Mouse (Mus musculus): ENCODE measurements around the gene Grap2. TPM values are rescaled to one million over a fixed set of nuclear protein-coding genes. Genes with fewer than 3 reads are reported as not detected.

Gene Grap2
- polyA plus RNA-seq, 1 experiment from 2014 or later: 2.6 TPM

DNA sequence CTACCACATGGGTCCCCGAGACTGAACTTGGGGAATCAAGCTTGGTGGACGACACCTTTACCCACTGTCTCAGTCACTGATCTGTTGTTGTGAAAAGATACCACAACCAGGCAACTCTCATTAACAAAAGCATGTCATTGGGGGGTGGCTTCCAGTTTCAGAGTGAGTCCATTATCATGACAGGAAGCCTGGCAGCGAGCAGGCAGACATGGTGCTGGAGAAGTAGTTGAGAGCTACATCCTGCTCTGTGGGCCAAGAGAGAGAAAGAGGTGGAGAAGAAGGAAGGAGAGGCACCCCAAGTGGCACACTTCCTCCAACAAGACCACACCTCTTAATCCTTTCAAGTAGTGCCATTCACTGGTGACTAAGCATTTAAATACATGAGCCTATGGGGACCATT is 67.5 kb downstream of the Grap2 start:
- no peak for ATAC-seq (replicated peaks; ENCODE audit: insufficient number of reproducible peaks, insufficient read depth, low FRiP score, low read depth)
- Histone ChIP-seq H3K36me3 (no peaks in the 10 kb centered on the region), H3K27me3 (no peaks in the 10 kb centered on the region; the same call in none of the 2 replicates), H3K4me3 (no peak overlapping the region), H3K27ac (no peak overlapping the region), H3K9me3 (replicated peaks) (no peaks in the 10 kb centered on the region), H3K4me2 (no peak overlapping the region), H3K4me1 (replicated peaks) (peaks cover 7% of the 10 kb centered on the region), H3K9ac (no peak overlapping the region)
- WGBS: 70% methylated on average over 3 of the region's 3 CpGs

DNA sequence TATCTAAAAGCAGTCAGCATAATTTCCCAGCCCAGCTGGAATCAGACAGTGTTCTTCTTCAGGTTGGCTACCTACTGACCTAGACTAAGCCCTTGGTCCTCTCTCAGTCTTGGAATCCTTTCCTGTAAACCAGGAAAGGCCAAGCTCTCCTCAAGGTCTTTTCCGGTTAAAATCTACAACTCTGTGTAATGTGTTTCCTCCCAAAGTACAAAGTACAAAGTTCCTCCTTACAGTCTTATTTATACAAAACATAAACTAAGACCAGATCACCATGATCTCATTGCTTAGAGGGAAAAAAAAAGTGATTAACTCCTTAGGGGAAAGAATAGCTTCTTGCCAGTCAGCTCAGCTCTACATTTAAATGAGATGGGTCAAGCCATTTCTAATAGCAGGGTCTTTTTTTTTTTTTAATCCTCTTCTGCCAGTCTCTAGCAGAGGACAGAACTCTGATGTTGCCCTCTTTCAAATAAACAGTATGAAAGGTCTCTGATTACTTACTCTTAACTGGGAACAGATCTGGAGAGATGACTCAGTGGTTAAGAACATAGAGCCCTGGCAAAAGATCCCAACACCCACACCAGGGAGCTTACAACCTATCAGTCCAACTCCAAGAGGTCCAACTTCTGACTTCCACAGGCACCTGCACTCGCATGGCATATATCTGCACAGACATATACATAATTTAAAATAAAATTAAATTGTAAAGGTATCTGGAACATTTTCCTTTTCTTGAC is 69.5 kb downstream of the Grap2 start:
- Histone ChIP-seq H3K4me2 (no peak overlapping the region), H3K36me3 (no peaks in the 10 kb centered on the region), H3K4me3 (no peak overlapping the region), H3K9ac (no peak overlapping the region), H3K9me3 (replicated peaks) (no peaks in the 10 kb centered on the region), H3K4me1 (replicated peaks) (peaks cover 5% of the 10 kb centered on the region; the same call in 1 of the 2 replicates), H3K27me3 (no peaks in the 10 kb centered on the region; the same call in none of the 2 replicates), H3K27ac (no peak overlapping the region)
- 69% methylated on average over 2 of the region's 2 CpGs for WGBS
- ATAC-seq (replicated peaks; ENCODE audit: insufficient number of reproducible peaks, insufficient read depth, low FRiP score, low read depth): no peak

DNA sequence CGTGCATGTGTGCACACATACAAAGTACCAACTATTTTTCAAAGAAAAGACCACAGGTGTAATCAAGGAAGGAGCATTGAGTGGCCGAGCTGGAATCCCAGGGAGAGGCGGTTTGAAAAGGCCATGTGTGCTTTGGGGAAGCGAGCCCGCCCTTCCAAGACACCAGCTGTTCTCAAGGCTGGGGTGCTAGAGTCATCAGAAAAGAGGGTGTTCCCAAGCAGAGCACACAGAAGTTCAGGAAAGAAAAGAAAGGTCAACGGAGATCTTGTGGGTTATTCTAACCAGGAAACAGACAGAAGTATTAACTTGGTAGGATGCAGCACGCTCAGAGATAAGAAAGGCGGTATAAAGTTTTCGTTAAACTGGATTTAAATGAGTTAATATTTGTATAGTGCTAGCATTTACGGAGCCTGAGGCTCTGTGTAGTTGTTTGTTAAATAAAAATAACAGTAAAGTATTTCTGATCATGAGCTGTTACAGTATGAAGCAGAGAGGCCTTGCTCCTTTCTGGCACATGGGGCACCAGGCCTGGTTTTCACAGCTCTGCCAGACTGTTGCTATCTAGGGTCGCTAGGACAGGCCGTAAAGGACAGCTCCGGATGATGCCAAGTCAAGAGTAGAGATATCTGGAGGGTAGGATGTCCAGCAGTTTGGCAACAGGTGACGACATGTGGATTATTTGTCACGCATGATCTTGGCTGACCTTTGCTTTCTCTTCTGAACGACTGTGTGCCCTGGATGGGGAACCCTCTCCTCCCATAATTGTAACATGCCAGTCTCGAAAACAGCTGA is 72.8 kb downstream of the Grap2 start:
- no peaks in the 10 kb centered on the region for H3K36me3 ChIP-seq
- H3K27me3 ChIP-seq: no peaks in the 10 kb centered on the region; the same call in none of the 2 replicates
- ATAC-seq (replicated peaks; ENCODE audit: insufficient number of reproducible peaks, insufficient read depth, low FRiP score, low read depth): no peak
- H3K4me2 ChIP-seq: no peak overlapping the region
- no peaks in the 10 kb centered on the region for H3K9me3 ChIP-seq (replicated peaks)
- no peak overlapping the region for H3K27ac ChIP-seq
- H3K4me1 ChIP-seq (replicated peaks): no peaks in the 10 kb centered on the region
- H3K9ac ChIP-seq: no peak overlapping the region
- H3K4me3 ChIP-seq: no peak overlapping the region
- WGBS: 73% methylated on average over 17 of the region's 17 CpGs

DNA sequence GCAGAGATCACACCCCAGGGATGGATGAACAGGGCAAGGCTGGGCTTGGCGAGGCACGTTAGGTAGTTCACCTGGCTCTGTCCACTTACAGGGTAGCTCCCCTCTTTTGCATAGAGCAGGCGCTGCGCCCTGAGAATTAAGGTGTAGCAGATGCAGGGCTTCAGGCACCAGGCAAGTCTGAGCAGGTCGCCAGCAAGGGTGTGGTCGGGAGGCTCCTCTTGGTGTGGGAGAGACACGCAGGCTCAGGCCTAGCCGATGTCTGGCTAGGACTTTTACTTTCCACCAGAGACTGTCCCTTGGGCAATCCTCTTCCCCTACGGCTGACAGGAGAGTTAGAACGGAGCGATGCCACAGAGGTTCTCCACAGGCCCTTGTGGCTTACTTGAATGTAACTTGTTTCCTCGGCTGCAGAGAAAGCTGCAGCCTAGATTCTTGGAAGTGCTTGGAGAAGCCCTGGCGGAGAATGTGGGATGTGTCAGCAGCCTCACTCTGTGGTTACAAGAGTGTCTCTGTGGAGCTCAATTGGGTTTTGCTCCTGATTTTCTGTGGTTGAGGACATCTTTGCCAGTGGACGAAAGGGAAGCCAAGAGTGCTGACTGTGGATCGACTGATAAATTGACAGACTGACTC is 76.7 kb downstream of the Grap2 start:
- Histone ChIP-seq H3K27me3 (peaks cover 13% of the 10 kb centered on the region), H3K4me2 (no peak overlapping the region), H3K4me3 (no peak overlapping the region), H3K9ac (no peak overlapping the region), H3K27ac (no peak overlapping the region), H3K4me1 (replicated peaks) (no peaks in the 10 kb centered on the region), H3K36me3 (no peaks in the 10 kb centered on the region), H3K9me3 (replicated peaks) (no peaks in the 10 kb centered on the region)
- no peak for ATAC-seq (replicated peaks; ENCODE audit: insufficient number of reproducible peaks, insufficient read depth, low FRiP score, low read depth)
- 66% methylated on average over 15 of the region's 15 CpGs for WGBS

DNA sequence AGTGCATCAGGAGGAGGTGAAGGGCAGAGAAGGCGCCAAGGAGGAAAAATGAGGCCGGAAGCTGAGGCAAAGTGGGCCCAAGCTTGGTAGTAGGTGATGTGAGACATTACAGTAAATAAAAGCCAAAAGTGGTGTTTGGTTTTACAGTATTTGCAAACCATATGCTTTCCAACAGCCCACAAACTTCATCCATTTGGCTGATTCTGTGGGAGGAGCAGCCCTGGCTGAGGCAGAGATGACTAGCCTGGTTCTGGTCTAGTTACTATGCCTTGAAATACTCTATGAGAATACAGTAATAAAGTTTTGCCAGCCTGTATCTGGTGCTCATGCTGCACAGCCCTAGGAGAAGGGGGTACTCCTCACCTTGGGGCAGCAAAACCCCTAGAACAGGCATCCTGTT is 78.0 kb downstream of the Grap2 start:
- Histone ChIP-seq H3K4me2 (no peak overlapping the region), H3K9me3 (replicated peaks) (no peaks in the 10 kb centered on the region), H3K9ac (no peak overlapping the region), H3K27me3 (peaks cover 18% of the 10 kb centered on the region), H3K4me1 (replicated peaks) (no peaks in the 10 kb centered on the region), H3K4me3 (no peak overlapping the region), H3K36me3 (no peaks in the 10 kb centered on the region), H3K27ac (no peak overlapping the region)
- no peak for ATAC-seq (replicated peaks; ENCODE audit: insufficient number of reproducible peaks, insufficient read depth, low FRiP score, low read depth)
- WGBS: 82% methylated on average over 2 of the region's 2 CpGs

DNA sequence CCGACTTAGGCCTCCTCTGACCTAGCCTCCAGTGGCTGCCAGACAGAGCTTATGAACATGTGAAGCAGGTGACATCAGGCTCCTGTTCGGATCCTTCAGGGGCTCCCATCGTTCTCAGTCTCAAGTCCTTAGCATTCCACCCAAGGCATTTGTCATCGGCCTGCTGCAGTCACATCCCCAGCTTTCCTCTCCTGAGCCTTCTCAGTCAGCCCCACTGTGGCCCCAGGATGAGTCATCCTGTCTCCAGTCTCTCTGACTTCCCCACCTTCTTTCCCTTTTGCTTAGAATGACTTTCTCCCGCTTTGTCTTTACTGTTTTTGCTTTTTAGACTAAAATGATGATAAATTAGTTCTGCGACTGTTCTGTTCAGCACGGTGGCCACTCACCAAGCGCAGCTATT is 81.5 kb downstream of the Grap2 start:
- Histone ChIP-seq H3K27me3 (peaks cover 18% of the 10 kb centered on the region), H3K9ac (no peak overlapping the region), H3K27ac (no peak overlapping the region), H3K4me1 (replicated peaks) (peaks cover 3% of the 10 kb centered on the region; the same call in 1 of the 2 replicates), H3K9me3 (replicated peaks) (no peaks in the 10 kb centered on the region), H3K4me2 (no peak overlapping the region), H3K4me3 (no peak overlapping the region), H3K36me3 (no peaks in the 10 kb centered on the region)
- no peak for ATAC-seq (replicated peaks; ENCODE audit: insufficient number of reproducible peaks, insufficient read depth, low FRiP score, low read depth)
- 57% methylated on average over 8 of the region's 8 CpGs for WGBS

DNA sequence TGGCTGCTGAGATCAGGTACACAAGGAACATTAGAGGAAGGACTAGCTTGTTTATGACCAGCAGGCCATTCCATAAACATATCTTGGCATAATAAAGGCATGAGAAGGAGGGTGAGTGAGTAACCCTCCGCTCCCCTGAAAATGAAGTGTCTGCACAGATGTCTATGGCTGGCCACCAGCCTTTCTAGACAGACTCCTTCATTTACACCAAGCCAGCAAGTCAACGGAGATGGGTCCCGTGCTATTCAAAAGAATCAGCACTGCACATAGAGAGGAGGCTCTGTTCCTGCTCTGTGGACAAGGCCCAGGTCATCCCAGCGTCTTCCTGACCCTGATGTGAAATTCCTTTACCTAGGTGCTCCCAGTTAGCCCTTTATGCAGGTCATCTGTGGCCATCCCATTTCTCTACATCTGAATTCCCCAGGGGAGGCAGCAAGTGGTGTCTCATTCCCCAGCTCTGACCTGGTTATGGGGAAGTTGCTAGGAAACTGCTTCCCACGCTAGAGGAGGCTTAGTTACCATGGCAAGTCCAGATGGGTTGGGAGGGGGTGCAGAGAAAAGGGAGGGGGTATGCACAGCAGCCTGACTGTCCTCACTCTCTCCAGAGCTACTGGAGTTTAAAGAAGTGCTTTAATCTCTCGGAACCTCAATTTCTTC is 86.5 kb downstream of the Grap2 start:
- Histone ChIP-seq H3K36me3 (no peaks in the 10 kb centered on the region), H3K9ac (no peak overlapping the region), H3K27me3 (0 out of 2 replicates have a peak, but pooled peaks cover 5% of the 10 kb centered on the region), H3K4me3 (no peak overlapping the region), H3K4me1 (replicated peaks) (peaks cover 3% of the 10 kb centered on the region; the same call in 1 of the 2 replicates), H3K4me2 (no peak overlapping the region), H3K27ac (no peak overlapping the region), H3K9me3 (replicated peaks) (no peaks in the 10 kb centered on the region)
- no peak for ATAC-seq (replicated peaks; ENCODE audit: insufficient number of reproducible peaks, insufficient read depth, low FRiP score, low read depth)
- 73% methylated on average over 6 of the region's 6 CpGs for WGBS

DNA sequence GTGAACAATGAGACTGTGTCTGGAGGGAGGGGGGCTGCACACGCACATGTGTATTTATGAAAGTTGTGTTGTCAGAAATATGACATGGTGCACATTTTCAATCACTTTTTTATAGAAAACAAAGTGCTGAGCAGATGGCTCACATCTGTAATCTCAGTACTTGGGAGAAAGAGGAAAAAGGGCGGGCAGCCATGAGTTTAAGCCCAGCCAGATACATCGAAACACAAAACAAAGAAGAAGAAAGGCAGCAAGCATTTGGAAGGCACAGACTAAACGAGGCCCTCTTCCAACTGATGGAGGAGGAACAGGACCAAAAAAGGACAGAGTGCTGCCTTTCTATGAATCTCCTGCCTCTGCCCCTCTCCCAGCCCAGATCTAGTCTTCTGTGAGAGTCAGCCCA is 88.6 kb downstream of the Grap2 start:
- H3K27ac ChIP-seq: no peak overlapping the region
- no peaks in the 10 kb centered on the region for H3K36me3 ChIP-seq
- H3K9ac ChIP-seq: no peak overlapping the region
- no peak overlapping the region for H3K4me2 ChIP-seq
- ATAC-seq (replicated peaks; ENCODE audit: insufficient number of reproducible peaks, insufficient read depth, low FRiP score, low read depth): no peak
- no peaks in the 10 kb centered on the region for H3K27me3 ChIP-seq
- 47% methylated on average over 4 of the region's 4 CpGs for WGBS
- H3K9me3 ChIP-seq (replicated peaks): no peaks in the 10 kb centered on the region
- H3K4me3 ChIP-seq: no peak overlapping the region
- H3K4me1 ChIP-seq (replicated peaks): peaks cover 6% of the 10 kb centered on the region

DNA sequence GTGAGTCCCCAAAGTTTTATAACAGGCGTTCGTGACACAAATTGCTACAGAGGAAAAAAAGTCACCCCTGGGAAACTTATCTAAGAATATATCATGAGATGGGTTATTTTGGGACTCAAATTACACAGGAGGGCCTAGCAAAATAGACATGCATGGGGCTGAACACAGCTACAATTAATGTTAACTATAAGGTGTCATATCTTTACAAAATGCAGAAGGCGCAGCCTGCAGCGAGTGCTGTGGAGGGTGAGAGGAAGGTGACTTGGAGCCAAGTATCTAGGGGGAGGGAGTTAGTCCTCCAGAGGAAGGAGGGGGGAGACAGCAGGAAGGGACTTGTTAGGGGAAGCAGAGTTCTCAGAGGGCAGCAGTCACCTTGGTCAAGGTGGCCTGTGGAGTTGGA is 92.0 kb downstream of the Grap2 start:
- H3K4me2 ChIP-seq: no peak overlapping the region
- WGBS: 40% methylated on average over 4 of the region's 4 CpGs
- peaks cover 5% of the 10 kb centered on the region for H3K4me1 ChIP-seq (replicated peaks)

DNA sequence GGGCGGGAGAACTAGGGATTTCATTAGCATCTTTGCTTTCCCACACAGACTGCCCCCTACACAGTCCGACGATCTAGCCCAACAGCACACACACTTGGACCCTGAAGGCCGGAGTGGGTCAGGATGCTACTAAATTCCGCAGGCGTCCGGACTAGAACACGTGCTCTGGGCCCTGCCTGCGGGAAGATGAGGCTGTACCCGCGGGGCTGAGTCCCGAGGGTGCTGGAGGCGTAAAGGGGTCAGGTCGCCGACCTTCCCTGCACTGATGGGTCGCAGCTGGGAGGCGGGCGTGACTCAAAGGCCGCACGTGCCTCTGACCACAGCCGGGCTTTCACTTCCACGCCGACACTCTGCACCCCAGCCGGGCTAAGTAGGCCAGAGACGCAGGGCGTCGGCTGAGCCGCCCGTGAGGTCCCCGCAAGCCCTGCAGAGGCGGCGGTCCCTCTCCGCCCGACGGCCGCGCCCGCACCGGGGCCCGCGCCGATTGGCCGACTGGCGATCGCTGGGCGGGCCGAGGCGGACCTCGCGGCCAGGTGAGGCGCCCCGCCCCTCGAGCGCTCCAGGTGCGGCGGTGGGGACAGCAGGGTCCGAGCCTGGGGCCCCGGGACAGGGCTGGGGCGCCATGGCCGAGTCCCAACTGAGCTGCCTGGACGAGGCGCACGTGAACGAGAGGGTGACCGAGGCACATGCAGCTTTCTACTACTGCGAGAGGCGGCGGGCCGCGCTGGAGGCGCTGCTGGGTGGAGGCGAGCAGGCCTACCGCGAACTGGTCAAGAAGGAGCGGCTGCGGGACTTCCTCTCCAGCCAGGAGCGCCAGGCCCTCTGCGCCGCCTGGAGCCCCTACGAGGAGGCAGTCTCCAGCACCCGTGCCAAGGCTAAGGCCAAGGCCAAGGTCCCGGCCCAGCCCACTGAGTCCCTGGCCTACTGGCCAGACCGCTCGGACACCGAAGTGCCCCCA is 99.2 kb downstream of the Grap2 start, which contains the start of gene Fam83f:
Gene Fam83f, plus strand, starts transcription at position 553 of the 958 bp plus-strand sequence.
- Histone ChIP-seq H3K9ac (peak within 1 kb of the TSS; percentile 48), H3K27ac (no peak within 1 kb of the TSS), H3K36me3 (no peaks in the 10 kb centered on the region), H3K4me1 (replicated peaks) (peaks cover 17% of the 10 kb centered on the region), H3K4me2 (peak within 1 kb of the TSS; percentile 84), H3K27me3 (peaks cover 30% of the 10 kb centered on the region), H3K9me3 (replicated peaks) (no peaks in the 10 kb centered on the region), H3K4me3 (peak within 1 kb of the TSS; percentile 49)
- ATAC-seq (replicated peaks; ENCODE audit: insufficient number of reproducible peaks, insufficient read depth, low FRiP score, low read depth): peak; percentile 70
- WGBS: 11% methylated on average over 67 of the region's 85 CpGs

More for the DNA sequence above, 92.0 kb downstream of the Grap2 start:
- no peak overlapping the region for H3K27ac ChIP-seq
- peaks cover under 1% of the 10 kb centered on the region; the same call in 1 of the 2 replicates for H3K27me3 ChIP-seq
- no peak overlapping the region for H3K9ac ChIP-seq
- no peak overlapping the region for H3K4me3 ChIP-seq
- no peaks in the 10 kb centered on the region for H3K36me3 ChIP-seq
- ATAC-seq (replicated peaks; ENCODE audit: insufficient number of reproducible peaks, insufficient read depth, low FRiP score, low read depth): no peak
- H3K9me3 ChIP-seq (replicated peaks): no peaks in the 10 kb centered on the region
